Mouse (Mus musculus): ENCODE data around the gene Pcgf3.

The Pcgf3 gene

DNA sequence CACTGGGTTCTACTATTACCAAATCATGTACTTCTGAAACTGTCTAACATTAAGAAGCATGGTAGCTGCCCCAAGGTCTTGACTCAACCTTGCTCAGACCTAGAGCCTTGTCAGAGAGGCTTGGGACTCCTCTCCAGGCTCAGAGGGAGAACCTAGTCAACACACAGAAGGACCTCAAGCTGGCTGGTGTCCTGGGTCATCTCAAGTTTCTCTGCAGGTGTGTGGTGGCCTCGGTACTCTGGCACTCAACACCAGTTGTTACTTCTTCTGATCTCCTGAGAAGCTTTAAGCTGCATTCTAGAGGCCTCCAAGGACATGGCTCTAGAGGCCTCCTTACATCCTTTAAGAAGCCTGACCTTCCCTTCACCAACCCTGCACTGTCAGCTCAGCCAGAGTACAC is 93.0 kb downstream of the Pcgf3 start:
- no peak for DNase-seq (ENCODE audit: low spot score in 2 of 2)

Measured in spleen, postnatal 10 days (tissue).